Mouse (Mus musculus) neural tube, embryonic 12.5 days (tissue): ENCODE results near the gene Hopx. TPM values are rescaled to one million over a fixed set of nuclear protein-coding genes. Genes with fewer than 3 reads are reported as not detected.

Experiments
- ATAC-seq: fragments of 200-750 bp; cut with Nextera tagmentation; 2 replicates; pipeline ENCODE4 v1.8.0; 2017; ENCODE audit warnings: low read depth, mild to moderate bottlenecking, moderate TSS enrichment, moderate library complexity; ENCODE audit not compliant: low FRiP score
- H3K27ac ChIP-seq: fragments of 300-500 bp; sonication (generic); 2 replicates; pipeline ENCODE4 v1.5.1; 2016
- H3K27me3 ChIP-seq: fragments of 300-500 bp; sonication (generic); replicated peaks from 2 replicates; pipeline ENCODE4 v1.6.1; 2016; ENCODE audit warnings: mild to moderate bottlenecking
- H3K36me3 ChIP-seq: fragments of 300-500 bp; sonication (generic); 2 replicates; pipeline ENCODE4 v1.6.1; 2016; ENCODE audit warnings: mild to moderate bottlenecking
- H3K4me1 ChIP-seq: fragments of 300-500 bp; sonication (generic); 2 replicates; pipeline ENCODE4 v1.6.1; 2016
- H3K4me2 ChIP-seq: fragments of 300-500 bp; sonication (generic); replicated peaks from 2 replicates; pipeline ENCODE4 v1.6.1; 2016; ENCODE audit warnings: mild to moderate bottlenecking
- H3K4me3 ChIP-seq: fragments of 300-500 bp; sonication (generic); 2 replicates; pipeline ENCODE4 v1.5.1; 2016
- H3K9ac ChIP-seq: fragments of 300-500 bp; sonication (generic); 2 replicates; pipeline ENCODE4 v1.6.1; 2016; ENCODE audit warnings: mild to moderate bottlenecking
- H3K9me3 ChIP-seq: fragments of 300-500 bp; sonication (generic); 2 replicates; pipeline ENCODE4 v1.6.1; 2016; ENCODE audit warnings: mild to moderate bottlenecking
- WGBS: fragments of 180-500 bp; shearing (Covaris S2); methylation state at CpG from one replicate; pipeline ENCODE4 v1.1.7; 2016; 5-methylcytosine and 5-hydroxymethylcytosine counted together
- polyA plus RNA-seq: library from polyadenylated mRNA; unstranded; fragments of >200 nt; fragmentation: Nextera tagmentation; extraction: Ambion mirVana; gene quantifications from 2 replicates; pipeline ENCODE4 v1.2.1, GENCODE M21; 2016

The Hopx gene
- polyA plus RNA-seq, 1 experiment from 2014 or later: 3.6 TPM

DNA sequence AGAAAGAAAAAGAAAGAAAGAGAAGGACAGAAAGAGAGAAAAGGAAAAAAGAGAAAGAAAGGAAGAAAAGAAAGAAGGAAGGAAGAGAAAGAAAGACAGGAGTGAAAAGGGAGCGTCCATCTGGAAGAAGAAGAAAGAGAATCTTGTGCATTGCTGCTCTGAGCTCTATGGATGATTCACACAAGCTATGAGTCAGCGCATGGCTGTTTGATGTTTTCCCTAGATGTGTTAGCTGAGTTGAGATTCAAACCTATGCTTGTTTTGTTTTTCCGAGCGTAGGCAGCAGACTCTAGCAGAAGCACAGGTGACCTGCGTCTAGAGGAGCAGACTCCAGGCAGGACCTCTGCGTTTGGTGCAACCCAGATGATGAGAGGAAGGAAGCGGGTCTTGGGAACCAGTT lies 32.2 kb downstream of the Hopx start:
- 85% methylated on average over 7 of the region's 7 CpGs for WGBS
- Histone ChIP-seq H3K9me3 (no peaks in the 10 kb centered on the region), H3K27me3 (no peaks in the 10 kb centered on the region), H3K9ac (no peak overlapping the region), H3K27ac (no peak overlapping the region), H3K4me1 (no peaks in the 10 kb centered on the region), H3K4me2 (no peak overlapping the region), H3K36me3 (peaks cover 6% of the 10 kb centered on the region; the same call in 1 of the 2 replicates), H3K4me3 (no peak overlapping the region)
- ATAC-seq: no peak

DNA sequence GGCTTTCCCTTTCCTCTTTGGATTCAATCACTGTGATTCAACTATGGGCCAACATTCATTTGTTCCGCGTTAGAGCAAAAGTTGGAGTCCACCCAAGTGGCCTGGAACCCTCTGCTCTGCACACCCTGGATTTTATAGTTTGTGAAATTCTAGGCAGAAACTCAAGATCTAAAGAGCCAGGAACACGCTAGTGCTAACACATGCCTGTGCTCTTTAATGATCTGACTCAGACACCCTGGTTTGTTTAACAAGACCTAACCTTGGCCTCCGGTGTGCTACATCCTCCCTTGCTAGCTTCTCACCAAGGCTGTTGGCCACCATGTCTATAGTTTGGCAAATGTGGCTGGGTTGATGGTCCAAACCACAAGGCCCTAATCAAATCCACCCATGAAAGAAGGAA lies 34.2 kb downstream of the Hopx start:
- H3K36me3 ChIP-seq: no peaks in the 10 kb centered on the region
- no peak overlapping the region for H3K4me3 ChIP-seq
- H3K9me3 ChIP-seq: no peaks in the 10 kb centered on the region
- no peak overlapping the region for H3K9ac ChIP-seq
- no peak for ATAC-seq
- H3K4me2 ChIP-seq: no peak overlapping the region
- no peak overlapping the region for H3K27ac ChIP-seq
- no peaks in the 10 kb centered on the region for H3K4me1 ChIP-seq
- WGBS: 96% methylated on average over 4 of the region's 4 CpGs
- no peaks in the 10 kb centered on the region for H3K27me3 ChIP-seq

DNA sequence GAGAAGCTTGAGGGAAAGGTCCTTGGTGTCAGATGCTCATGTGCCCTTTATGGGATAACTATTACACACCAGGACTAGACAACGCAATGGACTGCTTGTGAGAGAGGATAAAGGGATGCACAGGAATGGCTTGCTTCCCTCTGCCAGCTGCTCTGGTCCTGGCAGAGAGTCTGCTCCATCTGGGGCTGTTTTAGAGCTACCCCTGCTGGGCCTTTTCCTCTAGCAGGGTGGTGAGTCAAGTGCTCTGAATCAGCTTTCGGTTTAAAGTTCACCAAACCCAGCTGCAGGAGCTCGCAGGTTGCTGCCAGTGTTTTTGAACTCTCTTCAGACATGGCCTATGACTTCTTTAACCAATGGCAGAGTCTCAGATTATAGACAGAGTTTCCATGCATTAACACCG lies 39.0 kb downstream of the Hopx start:
- Histone ChIP-seq H3K9ac (no peak overlapping the region), H3K27ac (no peak overlapping the region), H3K36me3 (no peaks in the 10 kb centered on the region), H3K4me3 (no peak overlapping the region), H3K27me3 (no peaks in the 10 kb centered on the region), H3K4me2 (no peak overlapping the region), H3K9me3 (no peaks in the 10 kb centered on the region), H3K4me1 (no peaks in the 10 kb centered on the region)
- ATAC-seq: no peak
- 92% methylated on average over 4 of the region's 4 CpGs for WGBS

- WGBS: 89% methylated on average over 2 of the region's 2 CpGs
- ATAC-seq: no peak
- Histone ChIP-seq H3K27me3 (no peaks in the 10 kb centered on the region), H3K4me3 (no peak overlapping the region), H3K36me3 (no peaks in the 10 kb centered on the region), H3K9me3 (no peaks in the 10 kb centered on the region), H3K4me2 (no peak overlapping the region), H3K4me1 (no peaks in the 10 kb centered on the region), H3K27ac (no peak overlapping the region), H3K9ac (no peak overlapping the region)
Measured at GRCm38 (mm10) chr5:77074914-77075313, 40.0 kb downstream of the Hopx start.

- Histone ChIP-seq H3K27ac (no peak overlapping the region), H3K9ac (no peak overlapping the region), H3K27me3 (no peaks in the 10 kb centered on the region), H3K4me2 (no peak overlapping the region), H3K9me3 (no peaks in the 10 kb centered on the region), H3K4me3 (no peak overlapping the region), H3K4me1 (no peaks in the 10 kb centered on the region), H3K36me3 (no peaks in the 10 kb centered on the region)
- no peak for ATAC-seq
- WGBS: 93% methylated on average over 8 of the region's 8 CpGs
Measured at GRCm38 (mm10) chr5:77073794-77074193, 41.1 kb downstream of the Hopx start.

GRCm38 (mm10) chr5:77071626-77072025 lies 43.3 kb downstream of the Hopx start:
- H3K9ac ChIP-seq: no peak overlapping the region
- H3K4me2 ChIP-seq: no peak overlapping the region
- WGBS: 86% methylated on average over 3 of the region's 3 CpGs
- H3K9me3 ChIP-seq: no peaks in the 10 kb centered on the region
- H3K27me3 ChIP-seq: no peaks in the 10 kb centered on the region
- no peak for ATAC-seq
- H3K27ac ChIP-seq: no peak overlapping the region
- no peaks in the 10 kb centered on the region for H3K36me3 ChIP-seq
- no peaks in the 10 kb centered on the region for H3K4me1 ChIP-seq
- no peak overlapping the region for H3K4me3 ChIP-seq

- no peaks in the 10 kb centered on the region for H3K9me3 ChIP-seq
- H3K4me2 ChIP-seq: no peak overlapping the region
- no peak overlapping the region for H3K4me3 ChIP-seq
- no peaks in the 10 kb centered on the region for H3K4me1 ChIP-seq
- no peaks in the 10 kb centered on the region for H3K36me3 ChIP-seq
- H3K27me3 ChIP-seq: no peaks in the 10 kb centered on the region
- H3K27ac ChIP-seq: no peak overlapping the region
- WGBS: 79% methylated on average over 2 of the region's 2 CpGs
- no peak overlapping the region for H3K9ac ChIP-seq
- ATAC-seq: no peak
Measured at GRCm38 (mm10) chr5:77070987-77071386, 43.9 kb downstream of the Hopx start.

DNA sequence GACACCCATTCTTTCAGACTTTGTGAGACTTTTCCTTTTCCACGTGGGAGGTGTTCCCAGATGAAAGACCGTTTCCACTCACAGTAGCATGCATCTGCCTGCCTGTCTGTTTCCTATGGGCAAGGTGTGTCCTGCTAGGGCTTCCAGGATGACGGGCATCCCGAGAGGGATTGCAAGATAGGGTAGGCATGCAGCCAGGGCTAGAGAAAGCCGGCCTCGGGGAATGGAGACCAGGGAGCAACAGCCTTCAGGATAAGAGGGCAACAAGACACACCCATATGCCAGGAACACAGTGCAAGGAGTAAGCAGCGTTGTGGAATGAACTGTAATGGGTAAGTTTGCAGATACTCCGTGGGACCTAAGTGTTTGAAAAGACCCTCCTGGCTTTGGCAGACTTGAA lies 47.6 kb downstream of the Hopx start:
- Histone ChIP-seq H3K4me3 (no peak overlapping the region), H3K9ac (no peak overlapping the region), H3K27me3 (no peaks in the 10 kb centered on the region), H3K4me1 (no peaks in the 10 kb centered on the region), H3K36me3 (no peaks in the 10 kb centered on the region), H3K27ac (no peak overlapping the region), H3K9me3 (no peaks in the 10 kb centered on the region), H3K4me2 (no peak overlapping the region)
- WGBS: 85% methylated on average over 8 of the region's 8 CpGs
- ATAC-seq: no peak

DNA sequence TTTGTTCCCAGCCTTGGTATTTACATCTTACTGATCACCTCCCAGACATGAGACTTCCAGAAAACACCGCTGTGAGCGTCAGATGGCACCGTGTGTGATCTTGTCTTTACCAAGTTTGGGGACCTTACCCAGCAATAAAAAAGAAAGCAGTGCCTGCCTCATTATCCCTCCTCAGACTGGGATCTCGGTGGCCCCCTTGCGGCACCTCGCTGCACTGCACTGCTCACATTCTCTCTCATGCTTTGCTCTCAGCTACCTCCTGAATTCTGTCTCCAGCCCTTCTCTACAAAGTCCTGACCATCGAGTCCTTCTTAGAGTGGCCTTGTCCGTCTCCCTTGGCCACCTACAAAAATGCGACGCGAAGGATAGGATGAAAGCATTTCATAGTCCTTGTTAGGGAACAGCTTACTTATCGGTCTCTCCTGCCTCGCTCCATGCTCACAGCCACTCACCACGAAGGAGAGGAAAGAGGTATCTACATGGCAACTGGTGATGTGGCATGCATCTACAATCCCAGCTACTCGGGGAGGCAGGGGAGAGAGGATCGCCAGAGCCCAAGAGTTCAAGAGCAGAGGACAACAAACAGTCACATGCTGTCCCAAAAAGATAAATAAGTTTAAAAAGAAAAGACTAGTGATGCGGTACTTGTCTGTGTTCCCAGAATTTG lies 53.4 kb downstream of the Hopx start:
- H3K4me3 ChIP-seq: no peak overlapping the region
- no peaks in the 10 kb centered on the region for H3K4me1 ChIP-seq
- no peaks in the 10 kb centered on the region for H3K27me3 ChIP-seq
- no peak overlapping the region for H3K4me2 ChIP-seq
- H3K27ac ChIP-seq: no peak overlapping the region
- no peak for ATAC-seq
- no peaks in the 10 kb centered on the region for H3K36me3 ChIP-seq
- WGBS: 36% methylated on average over 17 of the region's 17 CpGs
- no peak overlapping the region for H3K9ac ChIP-seq
- H3K9me3 ChIP-seq: no peaks in the 10 kb centered on the region

- ATAC-seq: no peak
- WGBS: 46% methylated on average over 10 of the region's 10 CpGs
- no peak overlapping the region for H3K4me3 ChIP-seq
- H3K36me3 ChIP-seq: no peaks in the 10 kb centered on the region
- no peak overlapping the region for H3K4me2 ChIP-seq
- no peaks in the 10 kb centered on the region for H3K9me3 ChIP-seq
- H3K27ac ChIP-seq: no peak overlapping the region
- H3K4me1 ChIP-seq: no peaks in the 10 kb centered on the region
- no peaks in the 10 kb centered on the region for H3K27me3 ChIP-seq
- no peak overlapping the region for H3K9ac ChIP-seq
Measured at GRCm38 (mm10) chr5:77060363-77060762, 54.6 kb downstream of the Hopx start.

- Histone ChIP-seq H3K9me3 (no peaks in the 10 kb centered on the region), H3K4me2 (no peak overlapping the region), H3K9ac (no peak overlapping the region), H3K4me3 (no peak overlapping the region), H3K27ac (no peak overlapping the region), H3K36me3 (no peaks in the 10 kb centered on the region), H3K4me1 (no peaks in the 10 kb centered on the region), H3K27me3 (no peaks in the 10 kb centered on the region)
- ATAC-seq: no peak
- 64% methylated on average over 12 of the region's 12 CpGs for WGBS
Measured at GRCm38 (mm10) chr5:77056881-77057440, 58.0 kb downstream of the Hopx start.

DNA sequence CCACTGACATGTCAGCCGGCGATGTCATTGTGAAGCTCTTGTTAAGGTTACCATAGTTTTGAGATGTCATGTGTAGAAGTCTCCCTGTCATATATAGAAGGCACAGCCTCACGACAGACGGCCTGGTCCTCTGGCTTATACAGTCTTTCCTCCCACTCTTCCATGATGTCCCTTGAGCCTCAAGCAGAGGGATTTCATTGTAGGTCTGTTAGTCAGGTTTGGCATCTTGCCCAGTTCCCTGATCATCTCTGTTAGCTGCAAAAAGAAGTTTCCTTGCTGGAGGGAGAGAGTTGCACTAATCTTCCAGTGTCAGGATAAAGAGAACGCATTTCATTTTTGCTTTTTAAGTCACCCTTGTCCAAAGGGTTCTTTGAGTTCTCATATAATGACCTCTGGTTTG lies 62.3 kb downstream of the Hopx start:
- H3K4me2 ChIP-seq: no peak overlapping the region
- H3K27me3 ChIP-seq: no peaks in the 10 kb centered on the region
- H3K4me3 ChIP-seq: no peak overlapping the region
- ATAC-seq: no peak
- H3K36me3 ChIP-seq: no peaks in the 10 kb centered on the region
- no peak overlapping the region for H3K27ac ChIP-seq
- 95% methylated on average over 5 of the region's 5 CpGs for WGBS
- H3K9ac ChIP-seq: no peak overlapping the region
- no peaks in the 10 kb centered on the region for H3K4me1 ChIP-seq
- H3K9me3 ChIP-seq: no peaks in the 10 kb centered on the region

DNA sequence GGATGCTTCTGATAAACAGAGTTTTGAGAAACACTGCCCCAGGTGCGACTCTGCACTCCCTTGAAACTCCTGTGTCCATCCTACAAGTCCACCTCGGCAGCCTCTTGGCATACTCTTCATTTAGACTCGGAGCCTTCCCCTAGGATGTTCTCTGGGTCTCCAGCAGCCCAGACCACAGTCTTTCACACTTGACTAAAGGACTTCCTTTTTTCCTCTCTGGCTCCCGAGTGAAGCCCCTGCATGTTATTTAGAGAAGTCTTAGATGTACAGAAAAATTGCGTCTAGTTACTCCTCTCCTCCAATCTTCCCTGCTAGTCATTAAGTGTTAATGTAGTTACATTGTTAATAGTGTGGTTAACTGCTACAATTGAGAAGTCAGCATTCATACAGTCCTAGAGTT lies 70.6 kb downstream of the Hopx start:
- Histone ChIP-seq H3K27ac (no peak overlapping the region), H3K27me3 (no peaks in the 10 kb centered on the region; the same call in 1 of the 2 replicates), H3K4me3 (no peak overlapping the region), H3K4me1 (no peaks in the 10 kb centered on the region), H3K9ac (no peak overlapping the region), H3K4me2 (no peak overlapping the region), H3K9me3 (no peaks in the 10 kb centered on the region), H3K36me3 (no peaks in the 10 kb centered on the region)
- 55% methylated on average over 5 of the region's 5 CpGs for WGBS
- no peak for ATAC-seq
